Mouse (Mus musculus) layer of hippocampus, postnatal 36 days (tissue): ENCODE results near the gene Sufu. TPM values are rescaled to one million over a fixed set of nuclear protein-coding genes. Genes with fewer than 3 reads are reported as not detected.

Experiments
- DNase-seq, 2 experiments: peaks; one replicate each; pipeline ENCODE4 v3.0.0; 2022
- total RNA-seq, 2 experiments: library from RNA; stranded (reverse); gene quantifications; 2 replicates each; pipeline ENCODE4 v1.2.3; 2021

The Sufu gene
- total RNA-seq, 2 experiments from 2014 or later = 18.3 to 22.6 TPM

DNA sequence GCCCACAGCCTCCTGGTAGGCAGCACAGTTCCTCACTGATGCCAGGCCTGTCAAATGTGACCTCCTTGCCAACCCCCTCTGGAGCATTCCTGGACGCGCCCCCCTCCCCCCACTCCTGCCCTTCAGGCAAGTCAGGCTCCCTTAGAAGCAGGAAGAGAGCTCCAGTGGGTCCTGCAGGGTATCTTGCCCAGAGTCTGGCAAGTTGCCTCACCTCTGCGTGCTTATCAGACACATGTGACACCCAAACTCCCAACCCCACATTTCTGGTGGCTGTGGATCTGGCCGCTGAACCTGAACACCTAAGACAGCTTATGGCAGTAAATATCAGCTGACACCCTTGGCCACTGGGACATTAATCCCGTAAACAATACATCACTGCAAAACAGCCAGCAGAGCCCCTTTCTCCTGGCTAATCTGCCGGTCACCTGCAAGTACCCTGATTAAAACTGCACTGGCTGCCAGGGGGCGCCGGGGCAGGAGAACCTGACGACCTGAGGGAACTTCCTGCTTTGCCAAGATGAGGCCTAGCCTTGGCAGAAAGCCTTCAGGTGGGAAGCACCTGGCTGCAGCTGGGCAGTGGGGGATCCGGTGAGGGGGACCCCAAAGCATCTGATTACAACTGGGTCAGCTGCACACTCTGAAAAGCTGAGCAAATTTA is 135.5 kb downstream of the Sufu start:
- no peak for DNase-seq

DNA sequence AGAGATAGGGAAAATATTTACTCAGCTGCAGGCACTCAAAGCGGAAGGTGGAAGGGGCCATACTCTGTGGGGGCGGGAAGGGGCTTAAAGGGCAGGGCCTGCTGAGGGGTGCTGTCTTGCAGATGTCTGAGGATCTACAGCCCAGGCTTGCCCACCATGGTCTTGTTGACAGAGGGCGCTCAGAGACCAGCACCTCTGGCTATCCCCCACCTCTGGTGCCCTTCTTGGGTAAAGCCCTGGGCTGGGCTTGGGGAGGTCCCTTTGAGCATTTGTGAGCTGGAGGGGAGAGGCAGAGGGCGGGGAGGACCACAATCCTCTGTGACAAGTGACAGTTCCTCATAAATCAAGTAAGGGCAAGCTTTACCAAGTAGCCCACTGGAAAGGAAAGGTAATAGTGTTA is 136.4 kb downstream of the Sufu start:
- no peak for DNase-seq

- DNase-seq = no peak
Measured at GRCm38 (mm10) chr19:46533525-46533924, 136.8 kb downstream of the Sufu start.

DNA sequence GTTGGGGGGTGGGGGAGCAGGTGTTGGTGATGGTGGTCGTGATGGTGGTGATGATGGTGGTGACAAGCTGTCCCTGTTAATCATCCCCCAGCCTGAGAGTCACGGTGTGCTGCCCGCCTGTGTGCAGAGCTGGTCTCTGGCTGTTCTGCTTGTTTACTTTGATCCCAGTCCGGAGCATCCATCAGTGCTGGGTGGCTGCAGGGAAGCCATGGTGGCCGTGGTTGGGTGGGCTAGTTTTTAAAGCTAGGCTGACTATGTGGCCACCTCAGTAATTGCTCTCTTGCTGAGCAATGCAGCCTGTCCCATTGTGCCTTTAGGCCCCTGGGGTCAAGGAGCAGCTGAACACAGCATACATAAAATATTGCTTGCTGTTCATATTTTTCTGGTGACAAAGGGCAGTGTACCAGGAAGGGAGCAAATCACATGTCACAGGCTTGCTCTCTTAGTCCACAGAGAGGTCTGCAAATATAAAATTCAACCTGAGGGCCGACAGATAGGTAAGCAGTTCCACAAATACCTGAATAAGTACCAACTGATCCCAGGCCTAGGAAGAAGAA is 137.9 kb downstream of the Sufu start:
- DNase-seq = no peak

GRCm38 (mm10) chr19:46537357-46537756 is 140.7 kb downstream of the Sufu start:
- no peak for DNase-seq

DNA sequence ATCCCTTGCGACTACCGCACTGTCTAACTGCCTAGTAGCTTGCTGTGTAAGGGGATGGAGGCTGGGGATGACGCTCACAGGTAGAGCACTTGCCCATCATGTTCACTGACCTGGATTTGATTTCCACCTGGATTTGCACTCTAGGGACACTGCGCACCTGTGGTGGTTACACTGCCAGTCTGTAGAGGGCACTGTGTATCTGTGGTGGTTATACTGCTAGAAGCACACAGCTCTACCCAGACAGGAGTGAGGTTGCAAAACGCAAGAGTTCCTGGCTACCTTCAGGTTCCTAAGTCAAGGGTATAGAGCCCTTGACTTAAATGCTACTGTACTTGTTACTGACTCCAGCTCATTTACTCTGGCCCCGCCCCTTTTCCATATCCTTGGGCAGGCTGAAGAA is 141.5 kb downstream of the Sufu start:
- DNase-seq = no peak

Other genes with a start within 250 kb of the Sufu start
- not detected for gene Pitx3, start 248.6 kb upstream of the Sufu start, total RNA-seq
- 10 to 100 TPM; 95.3 to 96.3 TPM for gene Gbf1, start 244.4 kb upstream of the Sufu start, total RNA-seq
- gene Nfkb2, start 92.6 kb upstream of the Sufu start, total RNA-seq = 1 to 10 TPM; 1.9 to 3.2 TPM
- 100 to 1,000 TPM; 731 to 733 TPM for gene Psd, start 69.7 kb upstream of the Sufu start, total RNA-seq
- gene Fbxl15, start 68.7 kb upstream of the Sufu start, total RNA-seq = 10 to 100 TPM; 28.3 to 33.6 TPM
- gene Cuedc2, start 58.2 kb upstream of the Sufu start, total RNA-seq = 100 to 1,000 TPM; 164 to 167 TPM
- 10 to 100 TPM; 28.2 to 30.3 TPM for gene Mfsd13a, start 55.8 kb upstream of the Sufu start, total RNA-seq
- 1 to 10 TPM; 1.1 to 1.2 TPM for gene 2310034G01Rik, start 46.6 kb upstream of the Sufu start, total RNA-seq
- 100 to 1,000 TPM; 180 to 188 TPM for gene Actr1a, start 1.1 kb upstream of the Sufu start, total RNA-seq
- 100 to 1,000 TPM; 105 TPM for gene Trim8, start 104.8 kb downstream of the Sufu start, total RNA-seq
- gene Arl3, start 176.3 kb downstream of the Sufu start, total RNA-seq = 100 to 1,000 TPM; 123 to 126 TPM
- 1 to 10 TPM; 4.9 to 8.5 TPM for gene Sfxn2, start 176.5 kb downstream of the Sufu start, total RNA-seq
- 10 to 100 TPM; 39.9 to 40.8 TPM for gene Wbp1l, start 202.2 kb downstream of the Sufu start, total RNA-seq